Mouse (Mus musculus) large intestine, adult 2 months (tissue): ENCODE measurements around the gene Nod2. TPM values are rescaled to one million over a fixed set of nuclear protein-coding genes. Genes with fewer than 3 reads are reported as not detected.

ENCODE experiments used
- DNase-seq: peaks from one replicate; pipeline ENCODE4 v3.0.0-alpha.2; 2012; ENCODE audit warnings: low read depth, low spot score
- WGBS: fragments of 180-500 bp; shearing (Covaris S2); methylation state at CpG from one replicate; pipeline ENCODE4 v1.1.7; 2018; 5-methylcytosine and 5-hydroxymethylcytosine counted together
- polyA plus RNA-seq: library from polyadenylated mRNA; depleted of rRNA; stranded (reverse); fragments of >200 nt; gene quantifications from 2 replicates; pipeline ENCODE4 v1.2.3, GENCODE M21; 2012

Gene Nod2
- polyA plus RNA-seq, 1 experiment, result 1.2 TPM

GRCm38 (mm10) chr8:88670782-88671181, 23.7 kb downstream of the Nod2 start:
- WGBS, result 97% methylated on average over 6 of the region's 6 CpGs
- DNase-seq, result no peak

DNA sequence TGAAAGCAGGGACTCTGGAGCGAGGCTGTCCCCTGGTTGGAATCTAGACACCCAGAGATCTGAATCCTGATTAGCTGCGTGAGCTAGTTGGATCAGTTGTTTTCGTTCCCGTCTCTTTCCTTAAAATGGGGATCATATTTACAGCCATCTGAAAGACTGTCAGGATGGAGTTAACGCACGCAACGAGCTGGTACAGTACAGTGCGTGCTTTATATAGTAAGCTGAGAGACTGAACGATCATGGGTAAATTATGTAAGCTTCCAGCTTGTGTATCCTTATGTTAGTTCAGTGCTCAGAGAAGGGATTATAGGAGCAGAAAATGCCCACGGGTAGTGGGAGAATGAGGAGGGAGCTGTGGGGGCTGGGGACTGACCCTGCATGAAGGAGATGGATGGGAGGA, 24.5 kb downstream of the Nod2 start:
- DNase-seq, result no peak
- 90% methylated on average over 10 of the region's 10 CpGs for WGBS

DNA sequence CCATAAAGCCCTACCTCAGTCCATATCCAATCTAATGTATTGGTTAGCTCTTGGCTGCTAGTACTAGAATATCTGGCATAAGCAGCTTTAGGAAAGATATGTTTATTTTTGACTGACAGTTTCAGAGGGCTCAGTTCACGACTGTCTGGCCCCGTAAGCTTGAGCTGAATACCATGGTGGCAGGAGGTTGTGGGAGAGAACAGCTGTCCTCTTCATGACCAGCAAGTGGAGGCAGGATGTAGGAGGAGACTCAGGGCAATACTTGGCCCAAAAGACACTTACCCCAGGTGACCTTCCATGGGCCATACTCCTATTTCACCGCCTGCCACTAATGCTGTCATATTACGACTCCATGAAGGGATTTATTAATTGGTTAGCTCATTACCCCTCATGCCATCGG, 26.7 kb downstream of the Nod2 start:
- no peak for DNase-seq

DNA sequence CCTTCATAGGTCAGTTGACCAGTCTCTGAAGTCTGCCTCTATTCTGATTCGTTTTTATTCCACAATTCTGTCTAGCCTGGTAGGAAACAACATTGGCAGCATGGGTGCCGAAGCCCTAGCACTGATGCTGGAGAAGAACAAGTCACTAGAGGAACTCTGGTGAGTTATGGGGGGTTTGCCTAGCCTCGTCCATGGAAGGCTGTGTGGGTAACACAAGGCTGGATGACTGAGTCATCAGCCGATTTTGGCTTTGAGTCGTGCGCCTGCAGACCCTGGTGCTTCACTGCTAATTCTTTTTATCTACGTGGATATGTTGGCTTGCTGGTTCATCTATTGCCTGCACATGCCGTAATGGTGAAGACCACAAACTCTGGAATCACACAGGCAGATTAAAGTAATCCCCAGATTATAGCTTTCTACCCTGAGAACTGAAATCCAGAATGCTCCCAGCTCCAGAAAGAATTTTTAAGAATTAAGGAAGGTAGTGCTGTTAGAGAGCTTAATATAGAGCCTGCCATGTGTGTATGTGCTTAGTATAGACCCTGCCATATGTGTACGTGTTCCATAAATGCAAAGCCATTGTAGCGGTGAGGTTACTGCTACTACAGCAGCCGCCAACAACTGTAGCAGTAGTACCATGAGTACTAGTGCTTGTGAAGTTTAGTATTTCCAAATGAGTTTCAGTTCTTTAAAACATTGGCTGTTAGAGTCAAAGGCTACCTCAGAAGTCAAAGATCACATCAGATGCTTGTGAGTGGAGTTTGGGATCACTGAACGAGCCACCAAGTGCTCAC, 28.5 kb downstream of the Nod2 start:
- WGBS, result 87% methylated on average over 12 of the region's 12 CpGs
- DNase-seq, result no peak

More for the DNA sequence above, 26.7 kb downstream of the Nod2 start:
- 84% methylated on average over 5 of the region's 5 CpGs for WGBS

DNA sequence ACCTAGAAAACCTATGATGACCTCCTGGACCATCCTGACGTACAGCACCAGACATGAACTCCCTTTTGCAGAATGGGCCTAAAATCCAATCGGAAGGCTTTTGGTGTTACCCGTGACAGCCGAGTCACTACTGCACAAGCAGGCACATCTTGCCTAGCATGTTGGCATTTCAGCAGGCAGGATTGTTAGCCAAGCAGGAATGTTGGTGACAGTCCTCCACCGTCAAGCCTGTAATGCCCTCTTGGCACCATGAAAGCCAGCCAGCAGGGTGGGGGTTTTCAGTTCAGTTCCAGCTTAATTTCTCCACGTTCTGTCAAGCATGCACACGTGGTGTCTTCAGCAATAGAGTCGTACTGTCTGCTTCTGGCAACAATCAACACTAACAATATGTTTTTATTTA, 30.0 kb downstream of the Nod2 start:
- WGBS, result 85% methylated on average over 8 of the region's 8 CpGs
- no peak for DNase-seq

GRCm38 (mm10) chr8:88680566-88680965, 33.5 kb downstream of the Nod2 start:
- no peak for DNase-seq
- WGBS, result 85% methylated on average over 2 of the region's 2 CpGs

DNA sequence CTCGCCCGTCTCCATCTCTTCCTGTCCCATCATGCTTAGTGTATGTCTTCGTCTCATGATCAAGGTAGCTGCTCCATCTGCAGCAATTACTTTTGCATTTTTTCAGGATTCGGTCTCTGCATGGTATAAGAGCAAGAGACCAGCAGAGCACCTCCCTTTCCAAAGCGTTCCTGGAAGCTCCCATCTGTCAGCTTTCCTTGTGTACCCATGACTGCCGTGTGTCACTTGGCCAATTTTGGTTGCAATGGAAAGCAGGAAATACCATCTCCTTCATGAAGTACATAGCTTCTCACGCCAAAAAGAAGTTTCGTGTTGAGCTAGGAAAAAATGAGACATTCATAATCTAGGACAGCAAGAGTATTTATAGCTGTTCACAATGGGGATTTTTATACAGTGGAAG, 33.9 kb downstream of the Nod2 start:
- no peak for DNase-seq
- 83% methylated on average over 8 of the region's 8 CpGs for WGBS

DNA sequence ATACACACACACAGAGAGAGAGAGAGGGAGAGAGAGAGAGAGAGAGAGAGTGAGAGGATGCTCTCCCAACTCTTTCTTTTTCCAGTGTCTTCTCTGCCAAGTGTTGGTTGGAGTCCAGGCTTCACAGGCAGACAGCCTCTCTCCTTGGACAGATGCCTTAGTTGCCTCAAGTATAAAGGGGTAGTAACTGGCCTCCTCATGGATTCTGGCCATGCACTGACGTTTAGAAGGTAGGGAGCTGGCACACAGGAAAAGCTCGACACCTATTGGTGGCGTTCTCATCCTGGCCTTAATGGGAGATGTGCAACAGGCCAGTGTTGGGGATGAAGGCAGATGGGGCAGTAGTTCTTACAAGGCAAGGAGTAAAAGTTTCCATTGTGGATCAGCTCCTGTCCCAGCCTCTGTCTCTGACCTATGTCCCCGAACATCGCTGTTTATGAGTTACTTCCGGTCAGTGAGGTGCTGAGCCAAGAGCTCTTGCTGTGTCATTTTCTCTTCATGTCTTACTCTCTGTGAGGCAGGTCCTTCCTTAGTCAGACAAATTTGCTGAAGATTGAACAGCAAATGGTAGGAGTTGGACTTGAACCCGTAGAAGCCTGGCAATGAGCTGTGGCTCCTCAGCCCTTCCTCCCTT, 36.7 kb downstream of the Nod2 start:
- WGBS, result 69% methylated on average over 7 of the region's 7 CpGs
- DNase-seq, result no peak

DNA sequence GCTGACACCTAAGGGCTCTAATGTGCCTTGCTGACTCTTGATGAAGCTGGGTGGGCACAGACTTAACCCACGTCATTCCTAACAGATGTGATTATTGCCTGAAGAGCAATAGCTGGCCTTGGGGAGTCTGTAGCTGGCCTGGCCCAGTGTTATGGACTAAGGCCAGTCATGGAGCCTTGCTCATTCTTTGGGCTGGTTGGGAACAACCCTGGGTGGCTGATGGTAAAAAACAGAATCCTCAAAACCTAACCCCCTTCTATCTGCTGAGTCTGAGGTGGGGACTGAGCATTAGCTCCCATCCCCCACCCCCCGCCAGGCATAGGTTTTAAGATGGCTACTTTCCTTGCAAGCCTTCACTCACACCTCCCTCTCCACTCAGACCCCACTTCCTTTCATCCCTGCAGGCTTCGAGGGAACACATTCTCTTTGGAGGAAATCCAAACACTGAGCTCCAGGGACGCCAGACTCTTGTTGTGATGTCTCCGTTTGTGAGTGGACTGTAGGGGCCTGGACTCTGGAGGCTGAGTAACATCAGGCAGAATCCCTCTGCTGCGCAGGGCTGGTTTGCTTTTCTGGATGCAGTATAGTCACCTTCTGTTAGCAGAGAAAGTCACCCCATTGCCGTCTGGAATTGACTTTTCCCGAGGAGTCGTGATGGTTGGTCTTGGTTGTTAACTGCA, 39.3 kb downstream of the Nod2 start:
- WGBS, result 70% methylated on average over 9 of the region's 9 CpGs
- no peak for DNase-seq

DNA sequence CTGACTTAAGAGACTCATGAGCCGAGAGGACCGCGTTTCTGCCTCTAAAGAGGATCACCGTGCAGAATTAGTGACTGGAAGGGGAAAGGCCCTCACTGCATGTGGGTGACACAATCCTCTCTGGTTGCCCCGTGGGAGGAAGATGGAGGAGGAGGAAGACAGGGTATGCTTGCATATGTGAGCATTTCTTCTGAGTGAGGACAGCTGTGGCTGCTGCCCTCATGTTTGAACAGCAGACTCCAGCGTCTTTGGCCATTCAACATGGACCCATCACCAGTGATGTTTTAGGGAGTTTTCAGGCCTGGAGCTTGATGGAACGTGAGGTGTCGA, 39.8 kb downstream of the Nod2 start:
- 81% methylated on average over 8 of the region's 8 CpGs for WGBS
- DNase-seq, result no peak

GRCm38 (mm10) chr8:88689151-88689550, 42.0 kb downstream of the Nod2 start:
- 74% methylated on average over 6 of the region's 6 CpGs for WGBS
- no peak for DNase-seq

DNA sequence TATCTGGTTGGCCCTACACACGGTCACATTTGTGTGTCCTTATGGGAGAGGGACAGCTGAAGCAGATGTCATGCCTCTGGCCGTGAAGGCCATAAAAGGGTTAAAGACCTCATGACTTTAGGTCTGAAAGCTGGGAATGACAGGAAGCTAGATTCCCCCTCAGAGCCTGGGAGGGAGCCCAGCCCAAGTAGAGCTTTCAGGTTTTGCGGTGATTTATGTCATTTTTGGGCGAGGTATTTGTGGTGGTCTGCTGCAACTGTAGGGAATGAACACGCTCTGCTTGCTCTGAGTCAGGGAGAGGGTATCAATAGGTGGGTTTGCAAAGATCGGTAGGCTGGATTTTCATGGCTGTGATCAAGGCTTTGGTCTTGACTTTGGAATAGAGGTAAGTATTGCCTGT, 42.8 kb downstream of the Nod2 start:
- no peak for DNase-seq
- 88% methylated on average over 6 of the region's 6 CpGs for WGBS

- no peak for DNase-seq
Measured at GRCm38 (mm10) chr8:88691342-88691948, 44.3 kb downstream of the Nod2 start.

GRCm38 (mm10) chr8:88691961-88692360, 44.8 kb downstream of the Nod2 start:
- 35% methylated on average over 7 of the region's 7 CpGs for WGBS
- no peak for DNase-seq

More at GRCm38 (mm10) chr8:88691342-88691948, 44.3 kb downstream of the Nod2 start:
- 32% methylated on average over 4 of the region's 4 CpGs for WGBS

GRCm38 (mm10) chr8:88692866-88693265, 45.8 kb downstream of the Nod2 start:
- DNase-seq, result no peak
- 78% methylated on average over 6 of the region's 6 CpGs for WGBS

GRCm38 (mm10) chr8:88693376-88693775, 46.3 kb downstream of the Nod2 start:
- 88% methylated on average over 4 of the region's 4 CpGs for WGBS
- no peak for DNase-seq

DNA sequence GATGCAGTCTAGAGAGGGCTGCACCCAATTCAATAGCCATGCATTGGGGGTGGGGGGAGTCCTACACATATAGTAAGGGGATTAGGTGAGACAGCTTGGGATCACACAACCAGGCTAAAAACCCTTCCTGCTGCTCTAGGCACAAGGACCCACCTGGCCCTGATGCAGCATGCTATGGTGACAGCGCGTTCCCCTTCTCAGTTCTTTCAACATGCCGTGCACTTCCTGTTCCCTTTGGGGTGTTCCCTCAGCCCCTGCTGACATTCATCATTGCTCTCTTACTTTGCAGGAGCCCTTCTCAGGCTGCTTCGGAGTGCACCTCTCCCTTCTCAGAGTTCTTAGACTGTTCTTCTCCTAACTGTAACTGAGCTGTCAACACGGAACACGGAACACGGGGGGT, 47.2 kb downstream of the Nod2 start:
- 65% methylated on average over 7 of the region's 7 CpGs for WGBS
- DNase-seq, result no peak

- peak; percentile 4 for DNase-seq
- WGBS, result 3% methylated on average over 7 of the region's 7 CpGs
Measured at GRCm38 (mm10) chr8:88696228-88696627, 49.1 kb downstream of the Nod2 start.

DNA sequence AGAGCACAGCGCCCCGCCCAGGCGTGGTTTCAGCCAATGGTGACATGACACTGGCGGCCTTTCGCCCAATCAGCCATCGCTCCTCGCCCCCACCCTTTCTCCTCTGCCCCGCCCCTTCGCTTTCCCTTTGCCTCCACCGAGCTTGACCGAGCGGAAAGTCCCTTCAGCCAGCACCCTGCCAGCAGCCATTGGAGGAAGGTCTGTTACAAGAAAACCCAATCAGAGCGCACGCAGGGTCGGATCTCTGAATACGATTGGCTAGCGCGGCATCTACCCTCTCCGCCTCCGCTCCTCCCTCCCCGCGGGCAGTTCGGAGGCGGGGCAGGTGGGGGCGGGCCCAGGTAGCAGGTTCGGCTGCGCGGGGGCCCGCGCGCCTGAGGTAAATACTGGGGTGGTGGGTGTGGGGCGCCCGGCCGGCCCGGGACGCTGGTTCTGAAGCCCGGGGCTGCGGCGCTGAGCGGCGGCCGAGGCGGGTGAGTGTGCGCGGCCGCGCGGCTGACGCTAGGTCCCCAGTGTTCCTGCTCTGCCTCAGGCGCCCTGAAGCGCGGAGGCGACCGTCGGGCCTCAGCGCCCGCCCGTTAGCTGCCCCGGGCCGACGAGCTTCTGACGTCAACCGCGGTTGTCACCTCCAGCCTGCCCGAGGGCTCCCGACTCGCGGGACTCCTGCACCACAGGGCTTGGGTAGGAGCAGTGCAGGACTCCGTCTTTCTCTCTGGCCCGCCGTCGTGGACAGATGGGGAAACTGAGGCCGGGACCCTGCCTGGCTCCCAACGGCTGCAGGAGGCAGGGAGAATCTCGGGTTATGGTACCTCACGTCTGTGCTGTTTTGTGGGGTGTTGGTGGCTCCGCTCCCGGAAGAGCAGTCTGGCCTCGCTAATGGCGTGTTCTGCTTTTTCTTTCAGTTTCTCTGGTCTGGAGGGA, 49.9 kb downstream of the Nod2 start, which contains the start of gene Cyld:
Gene Cyld (plus strand): TSS at position 308 of the 921 bp plus-strand sequence.
- WGBS, result 1% methylated on average over 80 of the region's 80 CpGs
- peak; percentile 97 for DNase-seq
